Mouse (Mus musculus) thymus, postnatal 36 days (tissue): Measurements from ENCODE around the gene Wdr45.

Source experiments
- DNase-seq, 2 experiments: peaks; one replicate each; pipeline ENCODE4 v3.0.0; 2022; ENCODE audit warnings: mixed read lengths in 2 of 2

The Wdr45 gene

DNA sequence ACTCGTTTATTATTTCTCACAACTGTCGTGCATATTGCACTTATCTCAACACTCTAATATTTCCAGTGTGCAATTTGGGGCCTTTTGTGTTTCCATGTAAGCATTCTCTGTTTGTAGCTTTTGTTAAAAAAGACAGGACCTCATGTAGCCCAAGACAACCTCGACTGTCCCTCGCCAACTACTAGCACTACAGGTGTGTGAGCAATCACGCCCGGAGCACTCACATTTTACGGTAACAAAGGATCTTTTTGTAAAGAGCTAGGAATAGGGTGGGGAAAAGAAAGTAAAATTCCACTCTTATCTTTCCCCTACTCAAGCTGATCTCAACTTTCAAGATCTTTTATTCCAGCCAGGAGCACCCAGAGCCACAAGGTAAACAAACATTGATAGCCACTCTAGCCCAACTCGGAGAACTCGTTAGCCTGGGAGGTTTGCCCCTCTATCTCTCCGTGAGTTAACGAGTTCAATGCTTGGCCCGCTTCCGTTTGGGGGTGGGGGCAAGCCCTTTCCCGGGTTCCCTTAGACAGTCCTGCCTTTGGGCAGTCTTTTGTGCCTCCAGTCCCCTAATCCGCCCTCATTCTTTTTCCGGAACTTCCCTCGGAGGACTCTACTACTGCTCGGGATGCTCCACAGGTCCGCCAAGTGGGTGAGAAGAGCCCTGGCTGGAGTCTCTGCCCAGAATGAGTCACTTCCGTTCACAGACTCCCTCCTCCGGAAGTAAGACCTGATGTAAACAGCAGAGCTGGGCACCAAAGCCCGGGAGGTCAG, 7.6 kb downstream of the Wdr45 start, which contains the start of gene Gm45208:
Gm45208 (plus strand) TSS at position 732 of the 768 bp plus-strand sequence.
- DNase-seq: peak; percentile 59 to 70

GRCm38 (mm10) chrX:7722282-7722611, 8.1 kb downstream of the Wdr45 start:
- DNase-seq: no peak

DNA sequence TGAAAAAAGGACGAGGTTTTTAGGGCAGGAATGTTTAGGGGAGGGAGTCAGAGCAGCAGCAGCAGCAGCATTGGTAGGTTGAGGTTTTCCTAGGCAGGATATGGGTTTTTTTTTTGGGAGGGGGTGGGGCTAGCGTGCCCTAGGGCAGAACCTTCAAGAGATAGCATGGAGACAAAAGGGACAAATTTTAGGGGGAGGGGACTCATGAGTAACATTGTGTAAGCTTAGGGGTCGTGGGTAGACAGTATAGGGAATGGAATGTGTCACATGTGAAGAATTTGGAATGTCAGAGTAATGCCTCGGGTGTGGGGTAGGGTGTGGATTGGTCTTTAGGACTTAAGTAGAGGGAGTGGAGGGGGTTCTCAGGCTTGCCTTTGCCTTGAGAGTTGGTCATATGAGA, 8.6 kb downstream of the Wdr45 start:
- DNase-seq: no peak

- no peak for DNase-seq
Observed at GRCm38 (mm10) chrX:7724135-7724534, 10.0 kb downstream of the Wdr45 start.

GRCm38 (mm10) chrX:7725841-7726240, 11.7 kb downstream of the Wdr45 start:
- DNase-seq: no peak

- no peak for DNase-seq
Observed at GRCm38 (mm10) chrX:7727176-7727575, 13.0 kb downstream of the Wdr45 start.

GRCm38 (mm10) chrX:7728215-7728921, 14.2 kb downstream of the Wdr45 start, which contains the start of gene Praf2:
Praf2 (plus strand) TSS chrX:7728439.
- peak; percentile 61 to 75 for DNase-seq

DNA sequence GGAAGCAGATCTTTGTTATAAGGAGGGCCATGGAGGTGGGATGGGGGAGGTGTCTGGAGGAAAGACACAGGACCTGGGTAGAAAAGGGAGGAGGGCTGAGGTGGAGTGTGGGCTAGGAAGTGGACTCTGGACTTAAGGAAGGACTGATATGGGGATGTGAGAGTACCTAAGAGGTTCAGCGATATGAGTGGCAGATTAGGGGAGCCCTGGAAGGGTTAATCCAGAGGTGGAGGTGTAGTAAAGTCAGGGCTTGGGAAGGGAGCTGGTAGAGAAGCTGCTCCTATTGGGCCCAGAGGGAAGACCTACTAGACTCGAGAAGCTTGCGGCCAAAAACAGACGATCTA, 14.8 kb downstream of the Wdr45 start:
- no peak for DNase-seq

- DNase-seq: peak; percentile 79 to 82
Observed at GRCm38 (mm10) chrX:7733571-7734156, 19.5 kb downstream of the Wdr45 start.

DNA sequence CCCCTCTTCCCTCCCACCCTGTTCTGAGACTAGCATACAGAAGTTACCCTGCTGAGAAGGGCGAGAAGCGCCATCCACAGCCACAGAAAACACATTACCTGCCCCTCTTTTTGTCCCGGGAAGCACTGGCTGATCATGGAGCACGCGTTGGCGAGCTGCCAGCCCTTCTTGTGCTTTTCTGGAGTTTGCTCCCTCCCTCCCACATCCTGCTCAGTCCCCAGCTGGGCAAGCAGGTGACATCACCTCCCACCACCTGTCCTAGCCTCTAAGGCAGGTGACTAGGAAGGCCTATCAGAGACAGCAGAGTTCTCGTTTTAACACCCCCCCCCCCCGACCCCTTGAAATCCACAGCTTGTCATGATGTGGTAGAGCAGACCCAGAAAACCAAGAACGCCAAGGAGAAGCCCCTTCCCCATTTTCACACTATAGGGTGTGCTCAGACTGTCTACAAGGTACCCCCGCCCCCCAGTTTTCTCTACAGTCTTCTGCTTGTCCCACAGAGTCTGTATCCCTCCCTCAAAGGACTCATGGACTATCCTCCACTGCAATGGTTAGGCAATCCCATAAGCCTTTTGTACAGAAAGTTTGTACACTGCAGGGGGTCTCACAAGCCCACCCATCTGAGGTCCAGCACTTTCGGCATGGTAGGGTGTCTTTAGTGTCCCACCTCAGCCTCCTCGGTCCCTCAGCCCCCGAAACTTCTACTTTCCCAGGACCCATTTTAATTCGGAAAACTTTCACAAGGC, 25.4 kb downstream of the Wdr45 start:
- no peak for DNase-seq

- DNase-seq: no peak
Observed at GRCm38 (mm10) chrX:7740082-7740819, 26.1 kb downstream of the Wdr45 start.

DNA sequence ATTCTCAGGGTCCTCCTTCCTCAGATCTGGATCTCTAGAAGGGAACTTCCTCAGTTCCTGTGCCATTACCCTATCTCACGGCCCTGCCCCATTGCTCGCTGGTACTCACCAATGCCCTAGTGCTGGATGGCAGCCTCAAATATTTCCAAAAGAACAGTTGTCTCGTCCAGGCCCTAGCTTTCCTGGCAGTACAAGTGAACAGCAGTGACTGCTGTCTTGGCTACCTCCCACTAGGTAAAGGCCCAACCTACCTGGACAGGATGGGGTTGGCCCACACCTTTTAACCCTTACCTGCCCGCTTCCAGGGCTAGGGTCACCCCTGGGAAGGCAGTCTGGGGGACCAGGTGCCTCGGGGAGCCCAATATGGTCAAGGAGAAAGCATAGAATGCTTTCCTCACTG, 27.0 kb downstream of the Wdr45 start:
- DNase-seq: no peak

DNA sequence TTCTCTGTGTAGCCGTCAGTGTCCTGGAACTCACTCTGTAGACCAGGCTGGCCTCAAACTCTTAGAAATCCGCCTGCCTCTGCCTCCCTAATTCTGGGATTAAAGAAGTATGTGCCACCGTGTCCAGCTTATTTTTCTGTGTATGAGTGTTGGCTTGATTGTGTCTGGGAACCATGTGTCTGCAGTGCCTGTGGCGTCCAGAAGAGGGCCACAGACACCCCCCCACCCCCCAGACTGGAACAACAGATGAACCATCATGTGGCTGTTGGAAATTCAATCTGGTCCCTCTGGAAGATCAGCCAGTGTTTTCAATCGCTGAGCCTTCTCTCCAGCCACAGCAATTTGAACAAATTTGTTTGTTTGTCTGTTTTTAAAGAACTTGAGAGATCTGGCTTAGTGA, 29.3 kb downstream of the Wdr45 start:
- DNase-seq: no peak

GRCm38 (mm10) chrX:7744940-7745339, 30.8 kb downstream of the Wdr45 start:
- DNase-seq: no peak

DNA sequence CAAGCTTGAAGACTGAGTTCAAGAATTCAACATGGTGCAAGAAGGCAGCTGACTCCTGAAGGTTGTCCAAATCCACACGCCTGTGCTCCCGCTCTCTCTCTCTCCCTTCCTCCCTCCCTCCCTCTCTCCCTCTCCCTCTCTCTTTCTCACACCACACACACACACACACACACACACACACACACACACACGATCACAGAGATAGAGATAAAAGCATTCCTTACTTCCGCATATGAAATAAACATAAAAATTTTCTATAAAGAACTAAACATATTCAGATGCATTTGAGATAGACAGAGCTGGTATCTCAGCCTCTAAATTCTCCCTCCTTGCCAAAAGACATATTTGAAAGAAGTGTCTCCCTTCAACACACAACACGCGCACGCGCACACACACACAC, 31.3 kb downstream of the Wdr45 start:
- no peak for DNase-seq

DNA sequence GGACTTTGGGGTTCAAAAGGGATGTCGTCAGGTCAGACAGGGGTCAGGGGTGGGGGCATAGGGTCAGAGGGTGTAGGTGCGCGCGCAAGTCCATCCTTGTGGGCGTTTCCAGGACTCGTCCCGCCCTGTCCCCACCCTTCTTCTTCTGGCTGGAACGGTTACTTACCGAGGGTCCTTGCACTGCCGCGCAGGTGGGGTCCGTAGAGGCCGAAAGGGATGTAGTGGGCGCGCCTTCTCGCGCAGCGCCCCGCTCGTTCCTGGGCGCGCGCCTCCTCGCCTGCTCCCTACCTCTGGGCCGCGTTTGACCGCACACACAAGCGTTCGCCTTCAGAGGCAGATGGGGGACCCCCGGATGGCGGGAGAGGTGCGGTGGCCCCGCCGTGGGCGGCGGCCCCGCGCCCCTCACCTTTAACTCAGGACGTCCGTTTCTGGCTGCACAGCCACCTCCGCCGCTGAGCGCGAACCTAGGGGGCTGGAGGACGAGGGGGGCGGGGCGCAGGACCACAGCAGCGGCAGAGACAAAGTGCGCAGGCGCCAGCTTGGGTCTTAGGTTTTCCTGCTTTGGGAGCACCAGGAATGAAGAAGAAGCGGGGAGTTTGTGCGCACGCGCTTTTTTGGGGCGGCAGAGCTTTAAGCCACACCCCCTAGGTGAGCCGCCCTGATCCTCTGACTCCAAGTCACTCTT, 36.4 kb downstream of the Wdr45 start, which contains the start of gene Ccdc120:
Ccdc120 (minus strand) TSS at position 474 of the 685 bp plus-strand sequence.
- DNase-seq: peak; percentile 39 to 44

DNA sequence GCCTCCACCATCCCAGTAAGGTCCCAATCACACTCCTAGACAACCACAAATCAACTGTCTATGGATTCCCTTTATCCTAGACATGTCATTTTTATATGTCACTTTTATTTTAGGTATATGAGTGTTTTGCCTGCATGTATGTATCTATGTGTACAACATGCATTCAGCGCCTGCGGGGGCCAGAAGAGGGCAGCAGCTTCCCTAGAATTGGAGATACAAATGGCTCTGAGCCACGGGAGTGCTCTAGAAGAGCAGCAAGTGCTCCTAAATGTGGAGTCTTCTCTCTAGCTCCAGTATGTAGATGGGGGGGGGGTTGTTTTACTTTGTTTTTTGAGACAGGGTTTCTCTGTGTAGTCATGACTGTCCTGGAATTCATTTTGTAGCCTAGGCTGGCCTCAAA, 39.5 kb downstream of the Wdr45 start:
- DNase-seq: peak in 1 of 2 experiments; percentile 33

- peak; percentile 74 to 86 for DNase-seq
Observed at GRCm38 (mm10) chrX:7762137-7762920, 48.2 kb downstream of the Wdr45 start, which contains the start of gene Tfe3. Tfe3 (plus strand) TSS chrX:7762560.

DNA sequence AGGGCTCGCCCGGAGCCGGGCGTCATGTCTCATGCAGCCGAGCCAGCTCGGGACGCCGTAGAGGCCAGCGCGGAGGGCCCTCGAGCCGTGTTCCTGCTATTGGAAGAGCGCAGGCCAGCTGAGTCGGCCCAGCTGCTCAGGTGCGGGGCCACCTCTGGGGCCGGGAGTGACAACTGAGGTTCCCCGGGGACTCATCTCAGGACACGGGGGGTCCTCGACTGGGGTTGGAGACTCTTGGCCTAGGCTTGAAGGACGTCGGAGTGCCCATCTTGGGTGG, 48.7 kb downstream of the Wdr45 start:
- DNase-seq: no peak

- peak; percentile 5 to 25 for DNase-seq
Observed at GRCm38 (mm10) chrX:7763631-7764393, 49.7 kb downstream of the Wdr45 start.
